Mouse (Mus musculus) adrenal gland, postnatal 10 days (tissue): ENCODE data around the gene Entpd3. TPM values are rescaled to one million over a fixed set of nuclear protein-coding genes. Genes with fewer than 3 reads are reported as not detected.

Experiments
- DNase-seq: peaks from one replicate; pipeline ENCODE4 v3.0.0; 2021; ENCODE audit warnings: mixed read lengths
- long read RNA-seq, 2 experiments: library from polyadenylated mRNA; stranded (forward); transcript quantifications; one replicate each; pipeline ENCODE4 v2.0.0; 2021
- total RNA-seq, 2 experiments: library from RNA; stranded (reverse); gene quantifications; 2 replicates each; pipeline ENCODE4 v1.2.3; 2021

The Entpd3 gene
- 1 to 10 TPM in 1 of 2 experiments, under 1 TPM in 1; 0.87 to 1.1 TPM for total RNA-seq
- long read RNA-seq, experiment 1, partial matches to known transcripts, result 0 of 1 reads
- long read RNA-seq, experiment 1, other reads (novel, unspliced or antisense), result 1 of 1 reads
- long read RNA-seq, experiment 2, partial matches to known transcripts, result 0 of 1 reads
- long read RNA-seq, experiment 2, other reads (novel, unspliced or antisense), result 1 of 1 reads

DNA sequence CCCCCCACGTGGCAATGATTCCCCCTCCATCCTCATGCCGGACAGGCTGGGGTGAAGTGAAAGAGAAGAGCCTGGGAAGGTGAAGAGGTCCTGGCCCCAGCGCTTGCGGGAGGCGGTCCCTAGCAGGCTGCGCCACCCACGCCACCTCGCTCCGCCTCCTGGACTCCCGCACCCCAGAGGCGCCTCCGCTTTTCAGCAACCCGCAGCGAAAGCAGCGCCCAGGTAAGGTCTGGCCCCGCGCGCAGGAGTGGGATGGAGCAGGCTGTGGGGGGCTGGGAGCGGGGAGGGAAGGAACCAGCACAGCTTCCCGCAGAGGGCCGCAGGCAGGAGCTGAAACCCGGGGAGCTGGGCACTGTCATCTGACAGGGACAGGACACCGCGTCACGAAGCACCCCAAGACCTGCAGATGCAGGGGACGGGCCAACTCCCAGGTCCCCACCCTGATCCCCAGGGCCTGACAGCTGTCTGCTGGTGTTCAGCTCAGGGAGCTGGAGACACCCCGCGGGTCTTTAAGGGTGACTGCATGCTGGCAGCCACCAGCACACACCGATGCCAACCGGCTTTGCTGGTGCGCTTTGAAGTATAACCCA lies at the start of gene Entpd3:
TSS of gene Entpd3 (plus strand) at position 157 of the 590 bp plus-strand sequence.
- DNase-seq, result peak; percentile 26

DNA sequence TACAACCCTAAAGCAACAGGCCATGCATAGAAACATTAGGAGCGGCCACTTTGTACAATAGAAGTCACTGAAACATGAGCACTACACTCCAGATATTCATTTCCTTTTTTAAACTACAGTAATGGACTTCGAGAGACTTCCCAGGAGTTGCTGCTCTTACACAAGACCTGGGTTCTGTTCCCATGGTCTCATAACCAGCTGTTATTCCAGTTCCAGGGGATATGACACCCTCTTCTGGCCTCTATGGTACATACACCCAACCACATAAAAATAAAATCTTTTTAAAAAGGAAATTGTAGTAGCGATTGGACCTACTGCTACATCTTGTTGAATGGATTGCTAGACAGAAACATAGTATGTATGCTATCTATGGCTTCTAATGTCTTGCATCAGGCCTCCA lies 48.1 kb upstream of the Entpd3 start:
- DNase-seq, result no peak

DNA sequence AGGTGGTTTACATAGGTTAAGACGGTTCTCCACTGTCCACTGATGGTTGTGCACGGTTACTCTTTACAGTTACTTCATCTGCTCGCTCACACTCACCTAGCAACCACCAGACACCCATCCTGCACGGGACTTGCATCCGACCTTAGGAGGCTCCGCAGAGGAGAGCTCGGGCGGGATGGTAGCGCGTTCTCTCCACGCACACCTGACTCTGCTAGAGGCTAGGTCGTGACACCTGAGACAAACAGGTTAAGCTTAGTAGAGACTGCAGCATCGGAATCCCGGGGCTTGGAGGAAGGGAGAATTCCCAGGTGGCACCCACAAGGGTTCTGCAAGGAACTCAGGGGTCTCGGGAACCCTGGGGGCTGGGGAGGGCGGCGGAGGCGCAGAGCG lies 47.6 kb upstream of the Entpd3 start, which contains the start of gene Eif1b:
TSS of gene Eif1b (plus strand) at position 223 of the 390 bp plus-strand sequence.
- DNase-seq, result no peak

DNA sequence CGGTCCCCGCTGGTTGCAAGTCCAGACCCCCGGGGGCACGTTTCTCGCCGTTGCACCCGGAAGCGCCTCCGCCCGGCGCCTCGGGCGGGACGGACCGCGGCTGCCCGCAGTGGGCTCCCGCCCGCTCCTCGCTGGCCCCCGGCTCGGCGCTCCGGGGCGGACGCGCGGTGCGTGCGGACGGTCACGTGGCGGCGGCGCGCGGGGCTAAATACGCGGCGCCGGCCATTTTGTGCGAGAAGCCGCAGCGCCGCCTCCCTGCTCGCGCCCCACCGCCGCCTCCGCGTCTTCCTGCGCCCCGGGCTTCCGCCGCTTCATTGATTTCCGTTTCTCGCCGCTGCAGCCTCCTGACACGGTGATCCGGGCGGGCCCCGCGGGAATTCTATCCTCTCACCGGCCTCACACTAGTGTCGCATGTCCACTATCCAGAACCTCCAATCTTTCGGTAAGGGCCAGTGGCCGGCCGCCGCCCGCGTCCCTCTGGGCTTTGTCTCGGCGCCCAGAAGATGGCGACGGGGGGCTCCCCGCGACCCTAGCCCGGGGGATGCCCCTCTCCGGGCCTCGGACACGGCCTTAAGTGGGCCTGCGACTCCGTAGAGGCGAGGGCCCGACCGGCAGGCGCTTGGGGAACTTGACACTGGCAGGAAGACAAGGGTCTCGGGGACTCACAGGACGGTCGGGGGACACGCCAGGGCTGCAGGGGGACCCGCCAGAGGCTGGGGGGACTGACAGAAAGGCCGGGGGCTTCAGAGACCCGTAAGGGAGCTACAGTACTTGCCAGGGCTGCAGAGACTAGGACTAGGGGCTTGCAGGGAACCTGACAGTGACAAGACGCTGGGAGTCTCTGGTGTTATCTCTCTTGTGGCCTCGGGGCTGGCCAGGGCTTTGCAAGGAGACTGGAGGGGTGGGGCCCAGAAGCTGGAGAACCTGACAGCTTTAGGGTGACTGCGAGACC lies 46.9 kb upstream of the Entpd3 start:
- peak; percentile 88 for DNase-seq

DNA sequence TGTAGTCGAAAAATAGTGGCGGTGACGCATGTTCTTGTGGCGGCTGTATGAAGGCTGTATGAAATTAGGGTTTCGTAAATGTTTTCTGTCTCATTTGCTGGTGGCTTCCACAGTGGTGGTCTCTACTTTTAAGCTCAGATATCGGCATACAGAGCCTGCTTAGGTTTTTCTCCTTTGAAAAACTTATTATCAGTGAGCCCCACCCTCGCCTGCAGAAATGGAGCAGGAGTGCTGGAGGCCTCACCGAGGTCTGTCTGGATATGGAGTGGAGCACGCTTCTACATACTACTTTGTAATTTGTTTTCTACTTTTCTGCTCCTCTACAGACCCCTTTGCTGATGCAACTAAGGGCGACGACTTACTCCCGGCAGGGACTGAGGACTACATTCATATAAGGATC lies 45.8 kb upstream of the Entpd3 start:
- DNase-seq, result no peak

DNA sequence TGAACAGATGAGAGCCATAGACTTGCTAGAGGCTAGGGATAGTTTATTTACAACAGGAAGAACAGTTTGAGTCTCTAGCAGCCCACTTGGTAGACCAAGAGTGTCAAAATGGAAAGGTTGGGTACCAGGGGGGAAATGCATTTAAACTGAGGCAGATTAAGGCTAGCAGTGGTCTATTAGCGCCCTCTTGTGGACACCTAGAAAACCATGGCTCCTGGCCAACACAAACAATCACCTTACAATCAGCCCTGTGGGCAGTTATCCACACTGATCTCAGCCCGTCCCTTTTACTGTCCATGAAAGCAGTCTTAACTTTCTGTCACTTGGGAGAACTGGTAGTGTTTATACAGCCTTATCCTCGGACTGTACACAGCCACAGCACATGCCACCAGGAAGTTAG lies 42.9 kb upstream of the Entpd3 start:
- peak; percentile 81 for DNase-seq

DNA sequence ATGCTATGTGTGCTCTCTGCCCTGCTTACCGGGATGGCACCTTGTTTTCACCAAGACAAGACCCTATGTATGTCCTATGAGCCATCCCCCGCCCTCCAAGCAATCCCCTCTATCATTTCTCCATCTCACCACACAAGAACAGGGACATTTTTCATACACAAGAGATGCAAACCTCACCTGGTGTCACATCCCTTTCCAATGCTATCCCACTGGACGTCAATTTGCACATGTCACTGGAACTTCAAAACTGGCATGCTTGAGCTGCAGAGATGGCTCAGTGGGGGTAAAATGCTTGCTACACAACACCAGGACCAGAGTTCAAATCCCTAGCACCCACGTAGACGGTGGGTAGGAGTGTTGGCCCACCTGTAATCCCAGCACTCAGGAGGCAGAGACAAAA lies 41.6 kb upstream of the Entpd3 start:
- DNase-seq, result no peak

DNA sequence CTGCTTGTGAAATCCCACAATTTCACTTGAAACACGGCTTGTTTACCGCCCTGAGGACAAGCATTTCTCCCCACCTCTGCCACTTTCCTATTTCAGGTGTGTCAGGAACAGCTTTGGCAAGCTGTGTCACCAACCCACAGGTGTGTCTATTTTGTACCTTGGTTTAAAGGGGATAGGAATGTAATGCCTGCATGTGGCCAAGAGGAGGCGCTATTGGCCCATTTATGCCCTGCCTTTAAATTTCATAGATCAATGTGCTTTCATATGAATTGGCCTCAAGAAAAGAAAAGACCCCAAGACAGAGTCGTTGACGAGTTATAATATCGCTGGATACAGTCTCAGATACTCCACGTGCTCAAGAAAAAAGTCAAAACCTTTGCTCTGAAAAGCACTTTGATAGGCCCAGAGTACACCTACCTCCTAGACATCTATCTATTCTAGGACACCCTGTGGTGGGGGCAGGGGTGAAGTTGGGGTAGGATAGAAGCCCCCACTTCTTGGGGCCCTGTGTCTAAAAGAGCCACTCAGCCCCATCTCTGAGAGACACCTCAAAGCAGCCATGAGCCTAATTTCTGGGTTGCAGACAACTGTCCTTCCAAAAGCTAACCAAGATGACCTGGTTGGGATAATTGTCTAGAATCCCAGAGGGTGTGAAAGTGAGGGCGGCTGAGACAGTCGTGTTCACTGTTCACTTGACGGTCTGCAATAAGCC lies 38.3 kb upstream of the Entpd3 start:
- DNase-seq, result no peak

DNA sequence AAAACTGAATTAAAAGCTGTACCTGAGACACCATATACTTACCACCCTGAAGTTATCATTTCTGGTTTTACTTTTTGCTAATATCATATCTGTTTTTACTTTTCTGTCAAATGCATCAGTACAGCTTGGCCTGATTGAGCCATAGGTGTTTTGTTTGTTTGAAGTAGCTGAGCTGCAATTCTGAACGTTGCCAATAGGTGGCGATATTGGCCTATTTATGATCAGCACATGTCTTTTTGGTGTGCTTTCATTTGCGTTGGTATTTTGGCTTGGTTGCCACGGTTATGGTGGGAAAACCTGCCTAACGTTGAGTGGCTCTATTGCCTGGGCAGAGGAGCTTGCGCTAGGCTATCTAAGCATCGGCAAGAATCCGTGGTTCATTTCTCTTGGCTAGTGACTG lies 37.6 kb upstream of the Entpd3 start:
- DNase-seq, result peak; percentile 83

DNA sequence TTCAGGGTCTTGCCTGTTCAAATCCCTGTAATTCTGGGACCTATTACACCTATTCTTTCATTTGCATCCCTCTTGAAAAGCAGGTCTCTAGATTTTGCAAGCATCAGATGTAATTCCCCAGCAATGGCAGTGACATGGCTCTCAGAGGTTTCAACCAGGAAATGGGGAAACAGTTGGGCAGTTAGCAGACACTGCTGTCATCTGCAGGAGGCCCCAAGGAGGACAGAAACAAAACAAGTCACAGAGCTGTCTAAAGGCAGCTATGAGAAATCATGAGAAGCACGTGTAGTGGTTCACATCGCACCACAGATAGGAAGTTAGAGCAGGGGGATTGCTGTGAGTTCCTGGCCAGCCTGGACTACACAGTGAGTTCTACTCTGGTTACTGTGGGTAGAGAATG lies 35.2 kb upstream of the Entpd3 start:
- no peak for DNase-seq

DNA sequence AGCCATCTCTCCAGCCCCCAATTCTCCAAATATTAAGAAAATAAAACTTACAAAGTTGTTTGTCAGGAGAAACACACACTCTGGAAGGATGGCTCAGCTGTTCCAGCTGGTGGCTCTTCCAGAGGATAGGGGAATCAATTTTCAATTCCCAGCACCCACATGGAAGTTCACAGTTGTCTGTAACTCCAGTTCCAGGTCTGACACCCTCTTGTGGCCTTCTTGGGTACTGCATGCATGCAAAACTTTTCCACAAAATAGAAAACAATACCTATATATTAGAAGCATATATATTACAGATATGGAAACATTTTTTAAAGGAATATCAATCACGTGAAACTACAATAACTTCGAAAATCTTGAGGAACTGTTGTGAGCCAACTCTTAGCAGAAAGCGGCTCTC lies 27.8 kb upstream of the Entpd3 start:
- peak; percentile 52 for DNase-seq

DNA sequence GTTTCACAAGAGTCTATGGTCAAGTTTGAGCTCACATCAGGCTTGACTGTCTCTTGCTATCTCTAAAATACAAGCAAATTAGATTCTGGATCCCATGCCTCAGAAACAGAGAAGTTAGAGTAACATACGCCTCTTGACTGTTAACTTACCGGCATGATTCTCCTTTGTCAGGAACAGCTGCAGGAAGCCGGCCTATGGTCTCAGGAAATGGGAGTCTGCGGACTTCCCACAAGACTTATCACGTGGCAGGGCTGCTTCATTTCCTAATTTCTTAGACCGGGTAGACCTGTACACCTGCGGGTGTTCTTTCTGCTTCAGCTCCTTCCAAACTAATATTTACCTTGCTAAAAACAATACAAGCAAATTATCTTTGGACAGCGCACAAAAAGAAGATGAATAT lies 22.9 kb upstream of the Entpd3 start:
- DNase-seq, result no peak

DNA sequence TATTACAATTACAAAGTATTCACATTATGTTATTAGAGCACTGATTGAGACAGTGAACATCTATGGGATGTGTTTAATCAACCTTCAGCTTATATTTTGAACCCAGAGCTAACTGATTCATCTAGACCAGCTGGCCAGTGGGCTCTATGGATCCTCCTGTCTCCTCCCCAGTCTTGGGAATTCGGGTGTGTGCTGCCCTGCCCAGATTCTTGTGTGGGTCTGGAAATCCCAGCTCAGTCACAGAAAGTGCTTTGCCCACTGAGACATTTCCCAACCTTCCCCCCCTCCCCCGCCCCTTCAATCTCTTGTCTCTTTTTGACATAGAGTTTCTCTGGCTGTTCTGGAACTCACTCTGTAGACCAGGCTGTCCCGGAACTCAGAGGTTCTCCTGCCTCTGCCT lies 20.7 kb upstream of the Entpd3 start:
- no peak for DNase-seq

DNA sequence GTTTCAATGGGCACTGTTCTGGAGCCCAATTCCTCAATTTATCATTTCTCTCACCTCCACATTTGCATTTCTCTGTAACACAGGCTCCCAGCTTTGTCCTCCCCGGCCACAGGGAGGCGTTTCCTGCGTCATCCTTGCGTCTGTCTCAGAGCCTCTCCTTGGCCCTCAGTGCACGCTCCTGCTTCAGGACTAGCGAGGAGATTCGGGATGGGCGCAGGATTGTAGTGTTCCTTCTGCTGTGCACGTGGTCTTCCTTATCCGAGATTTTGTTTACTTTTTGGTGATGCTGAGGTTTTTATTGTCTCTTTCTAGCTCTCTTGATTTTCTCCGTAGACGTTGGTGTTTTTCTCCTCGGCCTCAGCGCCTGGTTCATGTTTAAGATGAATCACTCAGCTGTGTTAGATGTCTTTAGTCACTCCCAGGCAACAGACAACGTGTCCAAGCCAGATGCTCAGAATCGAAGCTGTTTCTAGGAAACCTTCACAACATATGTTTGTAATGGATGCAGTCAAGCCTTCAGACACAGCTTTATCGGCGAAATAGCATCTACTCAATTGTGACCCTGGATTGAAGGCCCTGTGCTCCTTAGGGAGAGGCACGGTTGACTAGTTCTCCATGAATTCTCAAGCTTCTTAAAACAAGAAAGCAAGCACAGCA lies 20.0 kb upstream of the Entpd3 start:
- no peak for DNase-seq

DNA sequence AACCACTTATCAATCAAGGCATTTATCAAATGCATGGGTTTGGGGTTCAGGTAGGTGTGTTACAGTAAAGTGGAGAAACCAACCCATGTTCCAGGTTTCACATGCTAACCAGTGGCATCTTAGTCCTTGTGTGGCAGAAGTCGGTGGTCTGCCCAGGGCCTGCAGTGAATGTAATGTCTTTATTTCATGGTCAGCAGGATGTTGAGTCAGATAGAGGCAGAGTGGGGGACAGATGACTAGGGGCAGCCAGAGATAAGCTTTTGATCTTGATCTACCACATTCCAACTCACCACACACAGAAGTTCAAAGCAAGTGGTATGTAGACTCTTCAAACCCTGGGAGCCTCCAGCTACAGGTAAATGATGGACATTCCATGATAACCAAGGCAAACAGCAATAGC lies 18.5 kb upstream of the Entpd3 start:
- DNase-seq, result no peak

DNA sequence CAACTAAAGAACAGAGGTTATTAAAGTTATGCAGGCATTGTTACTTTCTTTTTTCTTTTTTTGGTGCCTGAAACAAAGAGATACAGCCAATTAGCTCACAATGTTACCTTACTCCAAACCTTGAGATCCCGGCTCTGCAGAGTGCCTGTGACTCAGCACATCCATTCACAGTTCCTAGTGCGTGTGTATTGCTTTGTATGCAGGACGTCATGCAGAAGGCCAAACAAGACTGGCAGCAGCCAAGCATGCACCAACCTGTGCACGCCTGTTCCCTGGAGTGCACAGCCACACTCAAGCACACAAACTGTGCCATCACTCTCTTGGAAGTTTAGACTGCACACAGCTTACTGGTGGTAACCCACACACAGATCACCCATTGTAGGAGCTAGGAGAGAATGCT lies 12.3 kb upstream of the Entpd3 start:
- no peak for DNase-seq

DNA sequence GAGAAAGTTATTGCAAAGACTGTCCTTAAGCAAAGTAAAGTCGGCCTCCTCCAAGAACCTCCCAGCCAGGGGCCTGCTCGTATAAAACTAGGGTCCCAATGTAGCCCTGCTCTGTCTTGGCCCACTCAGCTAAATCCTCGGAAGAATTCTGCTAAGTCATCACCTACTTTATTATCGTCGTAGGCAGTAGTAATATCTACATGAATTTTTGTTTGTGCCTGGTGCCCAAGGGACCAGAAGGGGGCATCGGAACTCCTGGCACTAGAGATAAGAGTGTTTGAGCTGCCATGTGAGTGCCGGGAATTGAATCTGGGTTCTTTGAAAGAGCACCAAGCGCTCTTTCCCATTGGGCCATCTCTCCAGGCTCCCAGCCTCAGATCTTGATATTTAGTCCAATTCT lies 11.7 kb upstream of the Entpd3 start:
- DNase-seq, result no peak

DNA sequence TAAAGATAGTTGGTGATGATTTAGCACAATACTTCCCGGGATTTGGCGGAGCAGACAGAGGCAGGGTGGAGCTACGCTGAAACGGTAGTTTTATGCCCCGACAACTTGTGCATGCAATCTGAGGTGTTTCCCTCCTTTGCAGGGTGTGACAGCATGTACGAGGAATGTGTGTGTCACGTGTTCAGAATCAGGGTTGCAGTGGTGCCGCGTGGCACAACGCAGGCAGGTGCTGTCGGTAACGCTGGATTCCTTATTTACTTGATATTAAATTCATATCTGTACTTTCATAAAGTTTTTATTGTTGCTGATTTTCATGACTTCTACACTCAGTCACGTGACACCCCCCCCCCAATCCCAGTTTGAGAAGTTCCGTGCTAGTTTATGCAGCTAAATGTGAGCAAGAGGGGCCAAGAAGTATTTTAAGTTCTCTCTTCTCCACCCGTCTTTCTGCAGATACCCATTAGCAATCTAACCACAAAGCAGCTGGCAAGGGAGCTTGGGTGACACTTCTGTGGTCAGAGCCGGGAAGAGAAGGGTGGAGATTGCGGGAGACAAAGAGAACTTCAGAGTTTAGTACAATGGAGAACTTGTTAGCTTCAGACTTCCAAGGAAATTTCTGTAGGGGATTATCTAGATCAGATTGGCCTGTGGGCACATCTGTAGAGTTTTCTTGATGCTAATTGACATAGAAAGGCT lies 10.7 kb upstream of the Entpd3 start:
- DNase-seq, result no peak

DNA sequence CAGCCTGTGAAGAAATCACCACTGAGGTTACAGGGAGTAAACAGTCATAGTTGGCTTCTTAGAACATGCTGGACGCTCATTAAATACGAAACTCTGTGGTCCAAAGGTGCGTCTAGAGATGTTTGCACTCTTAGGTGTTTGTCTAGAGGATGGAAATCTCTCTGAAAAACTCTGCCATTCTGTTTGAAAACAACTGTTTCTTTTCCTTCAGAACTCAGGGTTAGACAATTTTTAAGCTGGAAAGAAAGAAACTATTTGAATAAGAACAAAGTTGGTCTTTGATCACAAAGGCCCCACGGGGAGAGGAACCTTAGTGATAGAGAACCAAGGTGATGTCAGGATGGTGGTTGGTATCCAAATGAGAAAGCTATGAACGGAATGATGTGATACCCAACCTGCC lies 9.1 kb upstream of the Entpd3 start:
- DNase-seq, result no peak

DNA sequence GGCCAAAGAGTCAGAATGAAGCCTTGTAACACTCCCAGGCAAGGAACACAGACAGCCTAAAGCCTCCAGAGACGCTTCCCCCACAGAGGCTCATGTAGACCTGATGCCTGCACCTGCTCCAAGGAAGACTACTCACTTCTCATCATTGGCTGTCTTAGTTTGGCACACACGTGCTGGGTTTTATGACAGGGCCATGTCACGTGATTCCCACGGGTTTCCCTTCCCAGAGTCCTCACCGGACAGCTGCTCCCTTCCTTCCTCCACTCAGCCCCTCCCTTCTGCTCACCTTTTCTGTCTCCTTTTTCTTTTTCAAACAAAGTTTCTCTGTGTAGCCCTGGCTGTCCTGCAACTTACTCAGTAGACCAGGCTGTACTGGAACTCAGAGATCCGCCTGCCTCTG lies 7.6 kb upstream of the Entpd3 start:
- no peak for DNase-seq

DNA sequence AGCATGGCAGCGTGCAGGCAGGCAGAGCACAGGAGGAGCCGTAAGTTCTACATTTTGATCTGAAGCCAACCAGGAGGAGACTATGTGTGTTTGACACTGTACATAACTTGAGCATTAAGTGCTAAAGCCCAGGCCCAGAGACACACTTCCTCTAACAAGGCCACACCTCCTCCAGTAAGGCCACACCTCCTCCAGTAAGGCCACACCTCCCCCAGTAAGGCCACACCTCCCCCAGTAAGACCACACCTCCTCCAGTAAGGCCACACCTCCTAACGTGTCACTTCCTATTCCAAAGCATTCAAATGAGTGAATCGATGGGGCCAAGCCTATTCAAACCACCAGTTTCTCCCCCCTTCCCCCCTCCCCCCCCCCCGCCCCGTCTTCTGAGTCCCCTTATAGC lies 6.9 kb upstream of the Entpd3 start:
- no peak for DNase-seq
